Mouse (Mus musculus) mature B cell (primary cell): ENCODE results near the gene Dmrt1.
"Not testable (repeated sequence)": the region's sequence is repeated elsewhere in the genome, so short reads cannot be mapped to it uniquely, and the experiment has no call there.

Experiments
- in situ Hi-C: fragments of 300-500 bp; cut with MboI; formaldehyde crosslinking; loops from 2 replicates; pipeline ENCODE4 v1.14.3; 2019

Dmrt1 gene

DNA sequence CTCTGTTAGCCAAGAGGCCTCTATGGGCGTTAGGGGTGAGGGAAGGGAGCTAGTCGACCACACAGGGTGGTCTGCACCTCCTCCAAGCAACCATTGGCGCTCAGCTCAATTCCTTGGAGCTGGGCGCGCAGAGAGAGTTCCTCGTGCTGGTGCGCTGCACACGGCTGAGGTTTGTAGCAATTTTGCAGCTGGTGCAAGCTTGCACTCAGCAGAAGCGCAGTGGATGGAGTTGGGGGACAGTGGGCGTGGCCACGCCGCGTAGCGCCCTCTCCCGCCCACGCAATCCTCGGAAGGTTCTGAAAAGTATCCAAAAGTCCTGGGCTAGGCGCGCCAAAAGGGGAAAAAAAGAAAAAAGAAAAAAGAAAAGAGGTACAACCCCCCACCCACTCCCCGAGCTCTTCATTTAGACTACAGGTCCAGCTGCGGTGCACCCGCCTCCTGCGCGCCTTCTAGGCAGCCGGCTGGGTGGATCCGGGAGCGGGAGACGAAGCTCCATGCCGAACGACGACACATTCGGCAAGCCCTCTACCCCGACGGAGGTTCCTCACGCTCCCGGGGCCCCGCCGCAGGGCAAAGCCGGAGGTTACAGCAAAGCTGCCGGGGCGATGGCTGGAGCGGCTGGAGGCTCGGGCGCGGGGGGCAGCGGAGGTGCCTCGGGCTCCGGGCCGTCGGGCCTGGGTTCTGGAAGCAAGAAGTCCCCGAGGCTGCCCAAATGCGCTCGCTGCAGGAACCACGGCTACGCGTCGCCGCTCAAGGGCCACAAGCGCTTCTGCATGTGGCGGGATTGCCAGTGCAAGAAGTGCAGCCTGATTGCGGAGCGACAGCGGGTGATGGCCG, at the start of gene Dmrt1:
Gene Dmrt1 (plus strand): TSS at position 259 of the 837 bp plus-strand sequence.
- in situ Hi-C loops: no loop called here

DNA sequence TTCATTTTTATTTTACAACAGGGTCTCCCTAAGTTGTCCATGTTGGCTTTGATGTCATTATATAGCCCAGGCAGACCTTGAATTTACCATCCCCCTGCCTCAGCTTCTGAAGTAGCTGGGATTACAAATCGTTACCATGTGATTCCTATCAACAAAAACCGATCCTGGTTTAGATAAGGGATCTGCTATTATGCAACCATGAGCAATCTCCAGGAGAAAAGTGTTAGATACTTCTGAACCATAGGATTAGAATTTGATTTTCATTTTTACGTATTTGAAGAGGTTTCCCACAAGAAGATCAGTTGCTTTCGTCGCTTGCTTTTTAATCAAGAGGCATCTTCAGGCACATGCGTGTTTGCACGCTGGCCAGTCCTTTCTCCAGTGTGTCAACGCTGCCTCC, 44.7 kb upstream of the Dmrt1 start:
- in situ Hi-C loops: no loop called here

DNA sequence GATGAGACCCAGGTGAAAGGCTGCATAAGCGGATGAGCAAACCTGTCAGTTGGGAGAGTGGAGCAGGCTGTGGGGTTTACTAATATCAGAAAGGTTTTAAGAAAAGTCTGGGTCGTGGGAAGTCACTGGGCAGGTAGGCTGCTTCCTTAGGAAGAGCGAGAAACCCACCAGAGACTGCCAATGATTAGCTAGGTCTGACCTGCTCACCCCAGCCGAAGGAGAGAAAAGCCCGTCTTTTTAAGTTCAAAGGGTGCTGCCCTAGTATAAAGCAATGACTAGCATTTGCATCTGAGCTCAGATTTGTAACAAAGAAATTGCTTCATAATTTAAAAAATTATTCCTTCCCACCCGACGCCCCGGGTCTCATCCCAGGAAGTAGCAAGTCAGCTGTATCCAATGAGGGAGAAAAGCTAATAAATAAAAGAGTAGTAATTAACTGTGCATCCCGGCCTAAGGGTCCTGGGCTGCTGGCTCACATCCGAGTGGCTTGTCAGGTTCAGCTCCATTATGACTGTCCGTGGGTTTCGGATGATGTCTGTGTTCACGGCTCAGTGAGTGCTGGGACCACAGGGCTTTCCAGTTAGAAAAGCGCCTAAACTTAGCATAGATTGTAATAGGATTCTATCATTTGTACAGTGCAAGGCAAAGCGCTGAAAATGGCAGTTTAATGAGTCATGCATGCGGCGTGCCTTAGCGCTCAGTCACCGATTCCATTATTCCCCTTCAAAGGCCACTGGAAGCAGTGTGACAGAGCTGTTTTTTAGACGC, 43.7 kb upstream of the Dmrt1 start:
- in situ Hi-C loops: no loop called here

DNA sequence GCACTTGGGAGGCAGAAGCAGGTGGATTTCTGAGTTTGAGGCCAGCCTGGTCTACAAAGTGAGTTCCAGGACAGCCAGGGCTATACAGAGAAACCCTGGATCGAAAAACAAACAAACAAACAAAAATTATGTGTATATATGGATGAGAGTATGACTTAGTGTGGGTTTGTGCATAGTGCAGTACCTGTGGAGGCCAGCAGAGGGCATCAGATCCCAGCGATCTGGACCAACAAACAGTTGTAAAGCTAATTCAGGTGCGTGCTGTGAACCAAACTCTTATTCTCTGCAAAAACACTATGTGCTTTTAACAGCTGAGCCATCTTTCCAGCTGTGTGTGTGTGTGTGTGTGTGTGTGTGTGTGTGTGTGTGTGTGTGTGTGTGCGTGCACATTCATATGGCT, 29.6 kb upstream of the Dmrt1 start:
- in situ Hi-C loops: not testable (repeated sequence)

DNA sequence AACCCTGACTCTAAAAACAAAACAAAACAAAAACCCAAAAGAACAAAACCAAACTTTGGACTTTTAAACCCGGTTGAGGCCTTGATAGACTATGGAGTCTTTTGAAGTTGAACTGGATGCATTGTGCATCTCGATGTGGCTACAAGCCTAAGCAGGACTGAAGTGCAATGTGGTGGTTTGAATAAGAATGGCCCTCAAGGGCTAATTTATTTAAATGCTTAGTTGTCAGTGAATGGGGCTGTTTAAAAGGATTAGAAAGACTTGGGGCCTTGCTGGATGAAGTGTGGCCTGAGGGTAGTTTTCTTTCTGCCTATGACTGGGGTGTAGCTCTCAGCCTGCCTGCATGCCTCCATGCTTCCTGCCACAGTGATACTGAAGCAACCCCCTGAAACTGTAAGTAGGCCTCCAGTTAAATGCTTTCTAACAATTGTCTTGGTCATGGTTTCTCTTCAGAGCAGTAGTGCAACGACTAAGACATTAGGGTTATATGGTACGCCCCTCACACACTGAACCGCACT, 26.2 kb upstream of the Dmrt1 start:
- in situ Hi-C loops: no loop called here

DNA sequence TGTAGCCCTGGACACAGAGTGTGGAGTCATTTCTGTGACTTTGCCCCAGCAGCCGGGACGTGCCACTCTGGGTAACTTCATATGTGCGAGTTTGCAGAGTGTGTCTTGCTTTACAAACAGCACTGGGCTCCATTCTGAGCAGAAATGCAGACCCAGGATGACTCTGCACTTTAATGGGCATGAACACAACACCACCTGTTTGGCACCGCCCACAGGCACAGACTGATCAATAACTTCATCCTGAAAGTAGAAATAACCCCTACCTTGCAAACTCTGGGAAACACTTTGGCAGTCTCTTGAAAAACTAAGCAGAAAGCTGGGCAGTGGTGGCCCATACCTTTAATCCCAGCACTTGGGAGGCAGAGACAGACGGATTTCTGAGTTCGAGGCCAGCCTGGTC, 24.6 kb upstream of the Dmrt1 start:
- in situ Hi-C loops: no loop called here

DNA sequence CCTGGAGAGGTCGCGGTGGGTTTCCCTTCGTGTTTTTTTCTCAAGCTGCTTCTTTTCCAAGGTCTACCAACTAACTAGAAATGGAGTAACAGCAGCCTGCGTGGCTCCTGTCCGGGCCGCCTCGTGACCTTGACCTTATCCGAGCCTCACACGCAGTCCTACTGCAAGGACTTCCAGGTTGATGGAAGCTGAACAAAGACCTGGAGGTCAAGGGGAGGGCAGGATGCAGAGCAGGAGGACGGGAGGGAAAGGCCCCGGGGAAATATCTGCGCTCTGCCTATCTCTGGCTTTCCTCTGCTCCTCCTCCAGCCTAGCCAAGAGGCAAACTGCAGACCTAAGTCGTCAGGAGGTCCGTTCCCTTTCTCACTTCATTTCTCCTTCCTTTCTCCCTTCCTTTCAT, 18.9 kb upstream of the Dmrt1 start:
- in situ Hi-C loops: no loop called here

DNA sequence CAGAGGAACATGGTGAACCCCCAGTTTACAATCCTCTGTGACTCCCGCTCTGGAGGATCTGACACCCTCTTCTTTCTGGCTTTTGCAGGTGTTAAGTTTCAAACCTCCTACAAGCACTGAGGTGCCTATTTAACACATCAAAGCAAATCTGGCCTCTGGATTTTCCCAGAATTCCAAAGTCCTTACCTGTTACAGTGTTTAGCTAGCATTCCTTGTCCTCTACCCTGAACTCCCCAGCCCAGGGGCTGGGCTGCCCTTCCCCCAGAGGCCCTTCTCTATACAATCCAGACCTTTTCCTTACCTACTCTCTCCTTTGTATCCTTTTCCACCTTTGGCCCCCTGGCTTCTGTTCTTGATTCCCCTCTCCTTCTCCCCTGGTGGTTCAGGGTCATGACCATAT, 18.1 kb upstream of the Dmrt1 start:
- in situ Hi-C loops: no loop called here

DNA sequence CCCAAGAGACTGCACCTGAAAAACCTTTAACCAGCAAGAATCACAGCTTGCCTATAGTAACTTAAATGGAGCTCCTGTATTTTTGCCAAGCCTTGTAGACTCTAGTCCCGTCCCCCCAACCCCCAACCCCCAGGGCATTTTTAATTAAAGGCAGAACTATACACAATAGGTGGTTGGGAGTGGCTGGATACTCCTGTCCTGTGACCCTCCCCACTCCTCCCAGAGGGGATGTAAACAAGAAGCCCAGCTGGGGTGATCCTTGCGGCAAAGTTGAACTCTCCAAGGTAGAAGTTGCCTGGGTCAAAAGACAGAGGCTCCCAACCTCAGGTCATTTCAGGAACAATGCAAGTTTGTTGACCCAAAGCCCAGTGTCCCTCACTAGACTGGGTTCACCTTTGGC, 16.9 kb upstream of the Dmrt1 start:
- in situ Hi-C loops: no loop called here

DNA sequence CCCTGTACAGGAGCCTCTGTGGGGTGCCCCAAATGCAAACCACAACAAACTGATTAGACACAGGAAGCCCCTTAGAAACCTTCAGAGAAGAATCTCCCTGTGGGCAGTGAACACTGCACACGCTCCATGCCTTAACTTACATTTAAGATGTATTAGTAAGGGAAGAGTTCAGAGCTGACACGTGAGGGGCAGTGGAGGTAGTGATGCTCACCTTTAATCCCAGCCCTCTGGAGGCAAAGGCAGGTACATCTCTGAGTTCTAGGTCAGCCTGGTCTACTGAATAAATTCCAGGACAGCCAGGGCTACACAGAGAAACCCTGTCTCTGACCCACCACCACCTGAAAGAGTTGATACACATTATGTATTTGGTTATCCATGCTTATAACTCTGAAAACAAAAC, 15.9 kb upstream of the Dmrt1 start:
- in situ Hi-C loops: no loop called here

DNA sequence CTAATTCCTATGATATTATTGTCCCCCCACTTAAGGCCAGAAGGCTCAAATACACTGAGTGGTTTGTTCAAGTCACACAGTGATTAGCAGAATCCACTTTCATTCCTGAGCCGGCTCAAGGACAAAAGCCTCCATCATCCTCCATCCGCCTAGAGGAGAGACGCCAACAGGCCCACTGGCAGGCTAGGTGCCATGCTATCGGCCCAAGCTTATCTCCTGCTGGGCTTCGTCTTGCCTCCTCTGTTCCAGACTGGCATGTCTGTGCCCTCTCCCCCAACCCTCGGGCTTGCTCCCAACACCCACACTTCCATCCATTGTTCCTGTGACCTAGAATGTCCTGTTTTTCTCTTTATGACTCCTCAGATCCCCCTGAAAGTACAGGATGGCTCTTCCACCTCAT, 8.0 kb upstream of the Dmrt1 start:
- in situ Hi-C loops: no loop called here

DNA sequence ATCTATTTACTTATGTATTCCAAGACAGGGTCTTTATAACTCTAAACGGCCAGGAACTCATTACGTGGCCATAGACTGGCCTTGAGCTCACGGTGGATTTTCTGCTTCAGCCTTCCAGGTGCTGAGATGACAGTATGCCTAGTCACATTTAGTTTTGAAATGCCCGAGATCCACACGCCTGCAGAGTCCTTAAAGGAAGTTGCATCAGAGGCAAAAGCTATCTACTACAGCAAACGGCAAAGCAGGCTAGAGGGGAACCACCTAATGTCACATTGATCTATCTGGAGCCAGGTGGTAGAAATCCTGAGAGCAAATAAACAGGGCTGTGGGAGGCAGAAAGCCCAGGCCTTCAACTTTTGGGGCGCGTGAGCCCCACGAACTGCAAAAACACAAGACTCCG, 540 bp upstream of the Dmrt1 start:
- in situ Hi-C loops: no loop called here

DNA sequence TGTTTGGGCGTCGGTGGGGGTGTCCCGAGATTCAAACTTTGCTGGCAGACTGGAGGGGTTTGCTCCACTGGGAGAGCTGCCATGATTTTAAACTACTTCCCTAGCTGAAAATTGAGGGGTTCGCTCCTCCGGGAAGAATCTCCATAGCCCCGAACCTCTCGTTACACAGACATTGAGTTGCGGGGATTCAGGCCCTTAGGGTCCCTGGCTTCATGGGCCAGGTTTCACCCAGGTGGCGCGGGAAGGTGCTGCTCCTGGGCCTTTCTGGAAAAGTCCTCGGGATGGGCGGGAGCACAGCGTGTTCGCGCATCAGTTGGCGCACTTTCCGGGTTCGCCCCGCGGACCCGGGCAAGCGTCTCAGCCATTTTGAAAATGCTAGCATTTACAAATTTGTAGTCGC, 1.2 kb downstream of the Dmrt1 start:
- in situ Hi-C loops: no loop called here

DNA sequence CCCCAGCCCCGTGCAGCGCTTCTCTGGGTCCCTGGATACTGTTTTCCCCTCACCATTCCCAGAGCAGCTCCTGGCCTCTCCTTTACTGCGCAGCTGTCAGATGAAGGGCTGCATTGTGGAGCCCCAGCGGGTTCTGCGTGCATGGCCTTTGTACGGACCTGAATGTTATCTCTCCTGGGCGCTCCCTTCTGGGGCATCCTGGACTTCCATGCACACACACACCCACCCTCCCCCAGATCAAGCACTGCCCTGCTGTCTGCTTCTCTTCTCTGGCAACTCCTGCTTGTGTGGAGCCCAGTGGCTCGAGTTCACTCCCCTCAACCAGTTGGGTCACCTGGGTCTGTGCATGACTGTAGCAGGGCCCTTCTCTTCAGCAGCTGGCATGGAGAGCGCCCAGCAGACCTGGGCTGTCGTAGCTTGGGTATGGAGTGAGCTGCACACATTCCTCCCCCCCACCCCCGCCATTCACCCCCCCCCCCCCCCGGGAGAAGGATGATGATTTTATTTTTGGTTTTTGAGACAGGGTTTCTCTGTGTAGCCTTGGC, 9.6 kb downstream of the Dmrt1 start:
- in situ Hi-C loops: no loop called here

DNA sequence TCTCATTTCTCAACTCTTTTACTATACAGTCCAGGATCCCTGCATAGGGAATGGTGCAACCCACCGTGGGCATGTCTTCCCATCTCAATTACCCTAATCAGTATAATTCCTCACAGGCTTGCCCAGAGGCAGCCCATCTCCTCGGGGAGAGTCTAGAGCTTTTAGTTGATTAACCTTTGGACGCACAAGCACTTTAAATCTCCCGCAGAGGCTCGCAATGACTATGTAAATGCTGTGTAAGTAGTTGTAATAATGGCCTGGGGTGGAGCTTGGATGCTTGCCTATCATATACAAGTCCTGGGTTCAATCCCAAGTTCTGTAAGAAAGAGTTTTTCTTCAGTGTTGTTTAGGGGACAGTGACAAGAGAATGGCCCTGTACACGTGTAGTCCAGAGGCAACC, 18.7 kb downstream of the Dmrt1 start:
- in situ Hi-C loops: no loop called here

DNA sequence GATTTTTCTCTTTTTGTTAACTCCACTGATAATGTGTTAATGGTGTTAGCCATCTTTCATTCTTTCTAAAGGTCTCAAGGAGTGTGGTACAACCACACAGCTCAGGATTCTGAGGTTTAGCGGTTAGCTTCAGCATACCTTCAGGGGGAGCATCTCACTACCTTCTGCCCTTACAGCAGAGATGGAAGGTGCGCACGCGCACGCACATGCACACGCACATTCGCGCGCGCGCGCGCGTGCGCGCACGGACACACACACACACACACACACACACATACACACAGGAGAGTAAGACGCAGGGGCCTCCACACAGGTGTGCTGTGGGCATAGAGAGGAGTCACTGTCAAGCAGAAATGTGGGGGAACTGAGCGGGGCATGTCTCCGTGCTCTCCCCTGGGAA, 20.3 kb downstream of the Dmrt1 start:
- in situ Hi-C loops: no loop called here

DNA sequence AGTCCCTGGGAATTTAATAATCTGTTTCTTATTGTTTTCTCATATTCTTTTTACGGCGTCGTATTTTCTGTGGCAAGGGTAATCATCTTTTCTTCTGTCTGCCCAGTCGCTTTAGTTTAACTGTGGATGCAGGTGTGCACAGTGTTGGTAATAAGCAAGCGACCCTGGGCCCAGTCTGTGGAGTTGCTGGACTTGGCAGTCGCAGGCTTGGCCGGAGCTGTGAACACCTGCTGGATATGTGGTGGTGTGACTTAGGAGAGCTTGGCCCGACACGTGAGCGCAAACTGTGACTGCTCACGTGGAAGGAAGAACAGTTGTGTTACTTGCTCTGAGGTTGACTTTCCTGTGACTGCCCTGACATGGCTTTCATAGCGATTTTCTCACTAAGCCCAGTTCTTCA, 24.3 kb downstream of the Dmrt1 start:
- in situ Hi-C loops: no loop called here

DNA sequence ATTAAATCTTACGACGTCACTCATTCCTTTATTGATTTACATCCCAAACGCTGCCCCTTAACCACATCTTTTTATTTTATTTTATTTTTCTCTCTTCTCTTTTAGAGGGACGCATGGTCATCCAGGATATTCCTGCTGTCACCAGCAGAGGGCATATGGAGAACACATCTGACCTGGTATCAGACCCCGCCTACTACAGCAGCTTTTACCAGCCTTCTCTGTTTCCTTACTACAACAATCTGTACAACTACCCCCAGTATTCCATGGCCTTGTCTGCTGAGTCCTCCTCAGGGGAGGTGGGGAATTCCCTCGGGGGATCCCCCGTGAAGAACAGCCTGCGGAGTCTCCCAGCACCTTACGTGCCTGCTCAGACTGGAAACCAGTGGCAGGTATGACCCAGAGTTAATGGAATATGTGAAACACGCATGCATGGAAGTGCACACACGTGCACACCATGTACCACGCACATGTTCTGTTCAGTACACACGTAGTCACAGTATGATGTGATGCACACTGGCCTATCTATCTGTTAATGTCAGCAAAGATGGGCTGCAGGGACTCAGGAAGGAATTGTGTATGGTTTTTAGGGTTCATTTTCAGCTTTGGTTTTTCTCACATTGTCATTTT, 40.4 kb downstream of the Dmrt1 start:
- in situ Hi-C loops: loop anchor here (5.0 kb wide), 1 partner anchor 76 kb away; no protein-coding TSS in a partner anchor

DNA sequence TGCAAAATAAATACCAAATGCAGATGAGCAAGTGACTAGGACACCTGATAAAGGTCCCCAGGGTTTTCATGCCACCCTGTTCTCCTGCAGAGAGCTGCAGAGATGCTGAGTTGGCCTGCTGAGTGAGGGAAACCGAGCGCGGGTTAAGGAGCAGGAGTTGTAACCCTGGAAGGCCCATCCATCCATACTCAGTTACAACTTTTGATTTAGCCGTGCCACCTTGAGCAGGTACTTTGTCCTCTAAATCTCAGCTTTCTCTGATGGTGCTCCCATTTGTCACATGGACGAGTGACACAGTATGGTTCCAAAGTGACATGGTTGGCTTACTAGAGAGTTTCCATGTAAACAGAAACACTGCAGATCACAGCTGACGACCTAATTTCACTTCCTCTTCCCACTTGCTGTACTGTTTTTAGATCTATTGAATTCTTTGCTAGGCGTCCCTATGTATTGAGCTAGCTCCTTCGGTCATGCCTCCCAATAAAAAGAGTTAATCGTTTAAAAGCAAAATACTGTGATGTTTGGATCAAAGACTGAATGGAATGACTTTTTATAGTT, 41.7 kb downstream of the Dmrt1 start:
- in situ Hi-C loops: loop anchor here (5.0 kb wide), 1 partner anchor 75 kb away; no protein-coding TSS in a partner anchor

DNA sequence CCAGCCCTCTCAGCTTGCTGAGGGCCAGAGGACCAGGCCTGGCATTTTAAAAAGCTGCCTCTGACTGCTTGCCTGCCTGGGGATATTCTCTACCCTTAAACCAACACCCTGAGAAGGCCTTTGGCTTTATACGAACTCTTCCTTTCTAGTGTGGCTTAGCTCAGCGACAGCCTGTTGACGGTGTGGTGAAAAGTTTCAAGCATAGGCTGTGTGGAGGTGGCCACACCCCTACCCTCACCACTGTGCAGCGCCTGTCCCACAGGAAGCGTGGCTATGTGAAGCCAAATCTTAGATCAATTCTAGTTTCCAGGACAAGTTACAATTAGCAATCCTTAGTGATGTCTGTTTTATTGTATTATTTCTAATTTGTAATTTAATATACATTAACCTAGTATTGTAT, 44.9 kb downstream of the Dmrt1 start:
- in situ Hi-C loops: no loop called here

DNA sequence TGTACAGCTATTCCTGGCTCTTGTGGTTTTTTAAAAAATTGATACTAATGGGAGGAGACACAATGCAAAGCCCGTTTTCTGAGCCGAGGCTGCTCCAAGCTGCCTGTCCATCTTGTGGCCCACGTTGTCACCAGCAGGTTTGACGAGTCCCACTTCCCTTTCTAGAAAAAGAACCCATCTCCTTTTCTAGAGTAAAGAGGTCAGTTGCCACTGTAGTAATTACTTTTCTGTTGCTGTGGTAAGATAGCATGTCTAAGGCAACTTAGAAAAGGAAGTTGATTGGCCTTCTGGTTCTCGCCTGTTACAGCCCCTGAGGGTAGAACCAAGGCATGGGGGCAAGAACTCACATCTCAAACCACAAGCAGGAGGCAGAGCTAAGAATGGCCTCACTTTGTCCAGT, 45.6 kb downstream of the Dmrt1 start:
- in situ Hi-C loops: no loop called here

DNA sequence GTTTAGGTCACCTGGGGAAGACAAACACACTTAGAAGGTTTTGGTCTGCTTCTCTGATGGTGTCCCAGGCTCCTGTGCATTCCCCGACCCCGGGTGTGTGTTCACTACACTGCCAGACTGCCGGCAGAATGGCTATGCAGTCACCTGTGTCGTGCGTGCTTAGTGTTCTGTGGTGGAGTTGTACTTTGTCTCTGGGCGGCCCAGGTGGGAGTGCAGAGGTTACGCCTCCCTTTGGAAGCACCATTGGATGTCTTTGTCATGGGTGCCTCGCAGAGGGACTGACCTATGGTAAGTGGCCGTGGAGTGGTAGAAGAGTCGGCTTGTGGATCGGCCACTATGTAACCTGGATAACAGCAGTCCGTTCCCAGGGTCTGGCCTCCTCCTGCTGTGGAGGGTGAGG, 59.0 kb downstream of the Dmrt1 start:
- in situ Hi-C loops: no loop called here
